Mouse (Mus musculus) MEL (cell line): ENCODE data around the gene Slc4a2. TPM values are rescaled to one million over a fixed set of nuclear protein-coding genes. Genes with fewer than 3 reads are reported as not detected.

ENCODE experiments used
- DNase-seq: peaks from one replicate; pipeline ENCODE4 v3.0.0; 2011; ENCODE audit warnings: low read depth, low spot score
- H3K27ac ChIP-seq: 2 replicates; pipeline ENCODE4 v1.5.1; 2012; ENCODE audit warnings: low read depth, mild to moderate bottlenecking, control low read depth, low read length, moderate library complexity; ENCODE audit not compliant: control insufficient read depth
- H3K27me3 ChIP-seq, 2 experiments: fragments of 150-350 bp in 1 of 2; sonication (generic) in 1 of 2; 2 replicates each; pipeline ENCODE4 v1.6.1; 2012; ENCODE audit warnings: low read length in 2 of 2, mild to moderate bottlenecking in 2 of 2, improper control_type of control experiment in 1 of 2, moderate library complexity in 1 of 2; ENCODE audit not compliant: insufficient read depth in 2 of 2, control insufficient read depth in 1 of 2
- H3K36me3 ChIP-seq, 2 experiments: 2 replicates each; pipeline ENCODE4 v1.6.1; 2012 to 2014; ENCODE audit warnings: low read length in 2 of 2, improper control_type of control experiment in 1 of 2, inconsistent platforms in 1 of 2, mild to moderate bottlenecking in 1 of 2; ENCODE audit not compliant: insufficient read depth in 2 of 2, control insufficient read depth in 1 of 2
- H3K4me1 ChIP-seq, 2 experiments: fragments of 150-350 bp in 1 of 2; sonication (generic) in 1 of 2; 2 replicates each; pipeline ENCODE4 v1.6.1; 2012; ENCODE audit warnings: low read length in 2 of 2, improper control_type of control experiment in 1 of 2, mild to moderate bottlenecking in 1 of 2; ENCODE audit not compliant: insufficient read depth in 2 of 2, control insufficient read depth in 1 of 2
- H3K4me3 ChIP-seq, 2 experiments: fragments of 150-350 bp in 1 of 2; sonication (generic) in 1 of 2; 2 replicates each; pipeline ENCODE4 v1.5.1; 2012; ENCODE audit warnings: low read depth in 2 of 2, low read length in 2 of 2, mild to moderate bottlenecking in 2 of 2, moderate library complexity in 2 of 2, control low read depth in 1 of 2, improper control_type of control experiment in 1 of 2; ENCODE audit not compliant: control insufficient read depth in 1 of 2, insufficient read depth in 1 of 2
- H3K79me2 ChIP-seq: 2 replicates; pipeline ENCODE4 v1.6.1; 2012; ENCODE audit warnings: mild to moderate bottlenecking, low read length, moderate library complexity; ENCODE audit not compliant: control insufficient read depth, poor library complexity, insufficient read depth
- H3K9ac ChIP-seq: 2 replicates; pipeline ENCODE4 v1.6.1; 2012; ENCODE audit warnings: low read depth, mild to moderate bottlenecking, control low read depth, low read length, moderate library complexity; ENCODE audit not compliant: control insufficient read depth, poor library complexity, severe bottlenecking
- H3K9me3 ChIP-seq: fragments of 150-350 bp; sonication (generic); replicated peaks from 2 replicates; pipeline ENCODE4 v1.6.1; 2012; ENCODE audit warnings: mild to moderate bottlenecking, low read length, improper control_type of control experiment, moderate library complexity; ENCODE audit not compliant: insufficient read depth
- CHD1 ChIP-seq: IDR thresholded peaks from 2 replicates; pipeline ENCODE4 v1.6.1; 2012; ENCODE audit warnings: low read depth, mild to moderate bottlenecking, inconsistent platforms, low read length, improper control_type of control experiment
- CHD2 ChIP-seq: IDR thresholded peaks from 2 replicates; pipeline ENCODE4 v1.6.1; 2011; ENCODE audit warnings: low read length, improper control_type of control experiment
- EP300 ChIP-seq, 2 experiments: IDR thresholded peaks; 2 replicates each; pipeline ENCODE4 v1.6.1; 2011; ENCODE audit warnings: improper control_type of control experiment in 2 of 2, low read length in 2 of 2, low read depth in 1 of 2, mild to moderate bottlenecking in 1 of 2
- GABPA ChIP-seq: IDR thresholded peaks from 2 replicates; pipeline ENCODE4 v1.6.1; 2012; ENCODE audit warnings: low read depth, mild to moderate bottlenecking, inconsistent platforms, low read length, improper control_type of control experiment, moderate library complexity
- HCFC1 ChIP-seq: IDR thresholded peaks from 2 replicates; pipeline ENCODE4 v1.6.1; 2012; ENCODE audit warnings: low read depth, mild to moderate bottlenecking, inconsistent platforms, low read length, improper control_type of control experiment, moderate library complexity
- JUND ChIP-seq: IDR thresholded peaks from 2 replicates; pipeline ENCODE4 v1.6.1; 2011; ENCODE audit warnings: low read depth, mild to moderate bottlenecking, improper control_type of control experiment, low read length
- MAFK ChIP-seq: IDR thresholded peaks from 2 replicates; pipeline ENCODE4 v1.6.1; 2011; ENCODE audit warnings: low read depth, mild to moderate bottlenecking, low read length, improper control_type of control experiment, borderline replicate concordance
- MAX ChIP-seq: IDR thresholded peaks from 2 replicates; pipeline ENCODE4 v1.6.1; 2011; ENCODE audit warnings: low read length, improper control_type of control experiment
- MAZ ChIP-seq: IDR thresholded peaks from 2 replicates; pipeline ENCODE4 v1.6.1; 2012; ENCODE audit warnings: low read depth, mild to moderate bottlenecking, inconsistent platforms, low read length, improper control_type of control experiment
- MXI1 ChIP-seq: IDR thresholded peaks from 2 replicates; pipeline ENCODE4 v1.6.1; 2011; ENCODE audit warnings: mild to moderate bottlenecking, low read depth, low read length, improper control_type of control experiment
- MYC ChIP-seq: IDR thresholded peaks from 2 replicates; pipeline ENCODE4 v1.6.1; 2011; ENCODE audit warnings: low read depth, mild to moderate bottlenecking, low read length, improper control_type of control experiment, moderate library complexity
- POLR2A ChIP-seq, 2 experiments: IDR thresholded peaks; 2 replicates each; pipeline ENCODE4 v1.6.1; 2011 to 2012; ENCODE audit warnings: low read length in 2 of 2, mild to moderate bottlenecking in 2 of 2, control low read depth in 1 of 2, improper control_type of control experiment in 1 of 2, low read depth in 1 of 2, moderate library complexity in 1 of 2; ENCODE audit not compliant: control insufficient read depth in 1 of 2, insufficient read depth in 1 of 2, poor library complexity in 1 of 2
- RAD21 ChIP-seq: IDR thresholded peaks from 2 replicates; pipeline ENCODE4 v1.6.1; 2011; ENCODE audit warnings: mild to moderate bottlenecking, low read depth, low read length, improper control_type of control experiment
- RCOR1 ChIP-seq: IDR thresholded peaks from 2 replicates; pipeline ENCODE4 v1.6.1; 2012; ENCODE audit warnings: low read depth, mild to moderate bottlenecking, inconsistent platforms, low read length, improper control_type of control experiment
- TAL1 ChIP-seq: IDR thresholded peaks from 2 replicates; pipeline ENCODE4 v1.6.1; 2012; ENCODE audit warnings: mild to moderate bottlenecking, inconsistent platforms, low read length, moderate library complexity, mixed read lengths
- TBP ChIP-seq: IDR thresholded peaks from 2 replicates; pipeline ENCODE4 v1.8.0; 2011; ENCODE audit warnings: low read depth, low read length, improper control_type of control experiment
- UBTF ChIP-seq: IDR thresholded peaks from 2 replicates; pipeline ENCODE4 v1.6.1; 2012; ENCODE audit warnings: low read depth, mild to moderate bottlenecking, inconsistent platforms, low read length, improper control_type of control experiment, moderate library complexity, borderline replicate concordance; ENCODE audit not compliant: insufficient read depth
- USF2 ChIP-seq, 2 experiments: IDR thresholded peaks; 2 replicates each; pipeline ENCODE4 v1.6.1; 2011 to 2012; ENCODE audit warnings: improper control_type of control experiment in 2 of 2, low read length in 2 of 2, borderline replicate concordance in 1 of 2, inconsistent platforms in 1 of 2, low read depth in 1 of 2, mild to moderate bottlenecking in 1 of 2; ENCODE audit not compliant: insufficient read depth in 1 of 2
- ZMIZ1 ChIP-seq: IDR thresholded peaks from 2 replicates; pipeline ENCODE4 v1.6.1; 2012; ENCODE audit warnings: low read depth, mild to moderate bottlenecking, inconsistent platforms, low read length, improper control_type of control experiment, moderate library complexity
- polyA plus RNA-seq, 2 experiments: library from polyadenylated mRNA; stranded (reverse) in 1 of 2; unstranded in 1 of 2; fragments of >175 nt in 1 of 2; fragments of >200 nt in 1 of 2; gene quantifications; 2 replicates each; pipeline versions ENCODE4 v1.2.1 to v1.2.4; 2012; ENCODE audit warnings: low replicate concordance in 2 of 2, low read depth in 1 of 2; ENCODE audit not compliant: insufficient read length in 2 of 2, insufficient read depth in 1 of 2, missing spikeins in 1 of 2
- total RNA-seq: library from RNA; depleted of rRNA; stranded (reverse); fragments of 300-350 nt; gene quantifications from 2 replicates; pipeline ENCODE4 v1.2.3, GENCODE M21; 2012

The Slc4a2 gene
- total and polyA plus RNA-seq, 3 experiments: 20.9 to 56.3 TPM; not detected in 1

GRCm38 (mm10) chr5:24389011-24389657, 34.5 kb upstream of the Slc4a2 start (continued):
- no peak for TF ChIP-seq MAFK
- no peak for TF ChIP-seq TAL1
- TF ChIP-seq USF2 (IDR thresholded peaks at IDR 0.05; ENCODE audit: borderline replicate concordance in 1 of 2, insufficient read depth in 1 of 2, low read depth in 1 of 2, low read length in 2 of 2): no peak; a peak in 1 of 4 replicates
- TF ChIP-seq CHD1: no peak; the same call in 1 of the 2 replicates
- TF ChIP-seq HCFC1: peak; percentile 78
- TF ChIP-seq RAD21: no peak
- no peak for TF ChIP-seq JUND
- no peak for TF ChIP-seq UBTF
- peak in 1 of 2 experiments; percentile 55; a peak in 2 of 4 replicates for TF ChIP-seq EP300 (IDR thresholded peaks at IDR 0.05; ENCODE audit: low read depth in 1 of 2, low read length in 2 of 2)
- TF ChIP-seq MAZ: no peak; the same call in none of the 2 replicates
- peak; percentile 42 to 87; a peak in 3 of 4 replicates for TF ChIP-seq POLR2A (IDR thresholded peaks at IDR 0.05; ENCODE audit: control insufficient read depth in 1 of 2, insufficient read depth in 1 of 2, low read depth in 1 of 2, low read length in 2 of 2, poor library complexity in 1 of 2)
- peak; percentile 96 for TF ChIP-seq MAX
- no peak; the same call in 1 of the 2 replicates for TF ChIP-seq RCOR1
- no peak for TF ChIP-seq CHD2
- peak; percentile 99 for TF ChIP-seq MXI1
- no peak for TF ChIP-seq GABPA

- peak overlapping the region; percentile 5 to 11; a peak in 2 of 4 replicates for H3K4me3 ChIP-seq
- H3K4me1 ChIP-seq: peaks cover 4 to 36% of the 10 kb centered on the region in 2 experiments
- peak; percentile 18 for TF ChIP-seq ZMIZ1
- peak; percentile 92; the same call in 1 of the 2 replicates for TF ChIP-seq CHD1
- 0 out of 2 replicates have a peak, but pooled peaks have one; percentile 21 for TF ChIP-seq GABPA
- no peak for TF ChIP-seq TAL1
- no peak for TF ChIP-seq EP300 (IDR thresholded peaks at IDR 0.05; ENCODE audit: low read depth in 1 of 2, low read length in 2 of 2)
- TF ChIP-seq TBP: no peak
- TF ChIP-seq MYC: no peak
- H3K9ac ChIP-seq: peak overlapping the region; percentile 35
- H3K36me3 ChIP-seq: peaks cover 0 to 23% of the 10 kb centered on the region in 2 experiments; a peak in 2 of 4 replicates
- no peaks in the 10 kb centered on the region for H3K9me3 ChIP-seq
- peak overlapping the region; percentile 41 for H3K27ac ChIP-seq
- no peak for DNase-seq
- H3K79me2 ChIP-seq: peaks cover 30% of the 10 kb centered on the region
- H3K27me3 ChIP-seq: no peaks in the 10 kb centered on the region
Observed at GRCm38 (mm10) chr5:24389658-24390020, 34.0 kb upstream of the Slc4a2 start.
